Mouse (Mus musculus) midbrain, embryonic 13.5 days (tissue): ENCODE data around the gene Rap1a. TPM values are rescaled to one million over a fixed set of nuclear protein-coding genes. Genes with fewer than 3 reads are reported as not detected.

Experiments used
- ATAC-seq: fragments of 200-750 bp; cut with Nextera tagmentation; 2 replicates; pipeline ENCODE4 v1.8.0; 2017; ENCODE audit warnings: mild to moderate bottlenecking, moderate TSS enrichment, moderate library complexity
- H3K27ac ChIP-seq: fragments of 300-500 bp; sonication (generic); 2 replicates; pipeline ENCODE4 v1.5.1; 2015; ENCODE audit warnings: inconsistent platforms, mild to moderate bottlenecking, moderate library complexity
- H3K27me3 ChIP-seq: fragments of 300-500 bp; sonication (generic); 2 replicates; pipeline ENCODE4 v1.6.1; 2015; ENCODE audit warnings: mild to moderate bottlenecking, inconsistent platforms
- H3K36me3 ChIP-seq: fragments of 300-500 bp; sonication (generic); 2 replicates; pipeline ENCODE4 v1.6.1; 2015; ENCODE audit warnings: mild to moderate bottlenecking, inconsistent platforms
- H3K4me1 ChIP-seq: fragments of 300-500 bp; sonication (generic); replicated peaks from 2 replicates; pipeline ENCODE4 v1.6.1; 2015; ENCODE audit warnings: inconsistent platforms
- H3K4me2 ChIP-seq: fragments of 300-500 bp; sonication (generic); replicated peaks from 2 replicates; pipeline ENCODE4 v1.6.1; 2015; ENCODE audit warnings: moderate library complexity, mild to moderate bottlenecking, inconsistent platforms
- H3K4me3 ChIP-seq: fragments of 300-500 bp; sonication (generic); replicated peaks from 2 replicates; pipeline ENCODE4 v1.5.1; 2015; ENCODE audit warnings: mild to moderate bottlenecking, inconsistent platforms
- H3K9ac ChIP-seq: fragments of 300-500 bp; sonication (generic); replicated peaks from 2 replicates; pipeline ENCODE4 v1.6.1; 2015; ENCODE audit warnings: mild to moderate bottlenecking, inconsistent platforms
- H3K9me3 ChIP-seq: fragments of 300-500 bp; sonication (generic); 2 replicates; pipeline ENCODE4 v1.6.1; 2016; ENCODE audit warnings: mild to moderate bottlenecking, inconsistent platforms
- WGBS: fragments of 180-500 bp; shearing (Covaris S2); methylation state at CpG from one replicate; pipeline ENCODE4 v1.1.7; 2015; 5-methylcytosine and 5-hydroxymethylcytosine counted together
- polyA plus RNA-seq: library from polyadenylated mRNA; unstranded; fragments of >200 nt; fragmentation: Nextera tagmentation; extraction: Ambion mirVana; gene quantifications from 2 replicates; pipeline ENCODE4 v1.2.1, GENCODE M21; 2015

Gene Rap1a
- polyA plus RNA-seq, 1 experiment from 2014 or later, result 76.1 TPM

GRCm38 (mm10) chr3:105782406-105782805, 18.7 kb downstream of the Rap1a start:
- no peak overlapping the region for H3K4me3 ChIP-seq

GRCm38 (mm10) chr3:105777997-105778396, 23.1 kb downstream of the Rap1a start:
- Histone ChIP-seq H3K27ac (no peak overlapping the region), H3K4me3 (no peak overlapping the region), H3K9me3 (no peaks in the 10 kb centered on the region), H3K27me3 (no peaks in the 10 kb centered on the region), H3K4me2 (no peak overlapping the region), H3K9ac (no peak overlapping the region), H3K4me1 (peaks cover 4% of the 10 kb centered on the region; the same call in 1 of the 2 replicates), H3K36me3 (no peaks in the 10 kb centered on the region)
- 95% methylated on average over 3 of the region's 3 CpGs for WGBS
- no peak for ATAC-seq

More at GRCm38 (mm10) chr3:105782406-105782805, 18.7 kb downstream of the Rap1a start:
- Histone ChIP-seq H3K9ac (no peak overlapping the region), H3K4me2 (no peak overlapping the region), H3K4me1 (peaks cover 11% of the 10 kb centered on the region; the same call in 1 of the 2 replicates), H3K36me3 (no peaks in the 10 kb centered on the region; the same call in 1 of the 2 replicates), H3K27ac (no peak overlapping the region), H3K9me3 (no peaks in the 10 kb centered on the region), H3K27me3 (no peaks in the 10 kb centered on the region)
- WGBS, result 60% methylated on average over 7 of the region's 7 CpGs
- ATAC-seq, result no peak

- H3K4me3 ChIP-seq, result no peak overlapping the region
- H3K4me1 ChIP-seq, result no peaks in the 10 kb centered on the region
- ATAC-seq, result no peak
- no peak overlapping the region for H3K4me2 ChIP-seq
- H3K27ac ChIP-seq, result no peak overlapping the region
- no peak overlapping the region for H3K9ac ChIP-seq
- no peaks in the 10 kb centered on the region for H3K9me3 ChIP-seq
- no peaks in the 10 kb centered on the region for H3K27me3 ChIP-seq
- no peaks in the 10 kb centered on the region for H3K36me3 ChIP-seq
These were observed 26.6 kb downstream of the Rap1a start for GRCm38 (mm10) chr3:105774496-105774895.

GRCm38 (mm10) chr3:105771534-105771933, 29.6 kb downstream of the Rap1a start:
- H3K4me3 ChIP-seq, result no peak overlapping the region
- no peaks in the 10 kb centered on the region for H3K27me3 ChIP-seq
- H3K27ac ChIP-seq, result no peak overlapping the region
- no peak for ATAC-seq
- H3K9ac ChIP-seq, result no peak overlapping the region
- no peaks in the 10 kb centered on the region for H3K36me3 ChIP-seq
- no peaks in the 10 kb centered on the region for H3K9me3 ChIP-seq
- no peaks in the 10 kb centered on the region for H3K4me1 ChIP-seq
- no peak overlapping the region for H3K4me2 ChIP-seq

GRCm38 (mm10) chr3:105770836-105771235, 30.3 kb downstream of the Rap1a start:
- WGBS, result 94% methylated on average over 1 of the region's 1 CpGs

GRCm38 (mm10) chr3:105769380-105769779, 31.8 kb downstream of the Rap1a start:
- Histone ChIP-seq H3K4me2 (no peak overlapping the region), H3K4me3 (no peak overlapping the region), H3K9me3 (no peaks in the 10 kb centered on the region), H3K27ac (no peak overlapping the region), H3K36me3 (no peaks in the 10 kb centered on the region), H3K27me3 (no peaks in the 10 kb centered on the region), H3K4me1 (no peaks in the 10 kb centered on the region), H3K9ac (no peak overlapping the region)
- ATAC-seq, result no peak
- WGBS, result 95% methylated on average over 2 of the region's 2 CpGs

More at GRCm38 (mm10) chr3:105770836-105771235, 30.3 kb downstream of the Rap1a start:
- no peaks in the 10 kb centered on the region for H3K4me1 ChIP-seq
- no peak for ATAC-seq
- no peak overlapping the region for H3K27ac ChIP-seq
- no peak overlapping the region for H3K4me3 ChIP-seq
- H3K9me3 ChIP-seq, result no peaks in the 10 kb centered on the region
- H3K27me3 ChIP-seq, result no peaks in the 10 kb centered on the region
- H3K4me2 ChIP-seq, result no peak overlapping the region
- no peaks in the 10 kb centered on the region for H3K36me3 ChIP-seq
- no peak overlapping the region for H3K9ac ChIP-seq

- Histone ChIP-seq H3K4me2 (no peak overlapping the region), H3K36me3 (no peaks in the 10 kb centered on the region), H3K9ac (no peak overlapping the region), H3K4me1 (no peaks in the 10 kb centered on the region), H3K4me3 (no peak overlapping the region), H3K9me3 (no peaks in the 10 kb centered on the region), H3K27ac (no peak overlapping the region), H3K27me3 (no peaks in the 10 kb centered on the region)
- ATAC-seq, result no peak
- WGBS, result 90% methylated on average over 6 of the region's 6 CpGs
These were observed 32.6 kb downstream of the Rap1a start for GRCm38 (mm10) chr3:105768529-105768928.

GRCm38 (mm10) chr3:105763132-105763851, 37.8 kb downstream of the Rap1a start:
- no peaks in the 10 kb centered on the region for H3K27me3 ChIP-seq

GRCm38 (mm10) chr3:105760063-105760462, 41.1 kb downstream of the Rap1a start:
- WGBS, result 95% methylated on average over 3 of the region's 3 CpGs
- ATAC-seq, result no peak
- Histone ChIP-seq H3K36me3 (no peaks in the 10 kb centered on the region), H3K27ac (no peak overlapping the region), H3K27me3 (no peaks in the 10 kb centered on the region), H3K9me3 (no peaks in the 10 kb centered on the region), H3K4me3 (no peak overlapping the region), H3K4me1 (peaks cover 14% of the 10 kb centered on the region), H3K9ac (no peak overlapping the region), H3K4me2 (no peak overlapping the region)

More at GRCm38 (mm10) chr3:105763132-105763851, 37.8 kb downstream of the Rap1a start:
- H3K9ac ChIP-seq, result no peak overlapping the region
- no peak for ATAC-seq
- H3K9me3 ChIP-seq, result no peaks in the 10 kb centered on the region
- WGBS, result 82% methylated on average over 4 of the region's 4 CpGs
- H3K36me3 ChIP-seq, result no peaks in the 10 kb centered on the region
- no peak overlapping the region for H3K4me3 ChIP-seq
- H3K4me2 ChIP-seq, result no peak overlapping the region
- peak overlapping the region; percentile 26; the same call in 1 of the 2 replicates for H3K27ac ChIP-seq
- H3K4me1 ChIP-seq, result 0 out of 2 replicates have a peak, but pooled peaks cover 4% of the 10 kb centered on the region

GRCm38 (mm10) chr3:105758658-105759057, 42.5 kb downstream of the Rap1a start:
- no peak overlapping the region for H3K27ac ChIP-seq
- no peaks in the 10 kb centered on the region for H3K36me3 ChIP-seq
- no peak overlapping the region for H3K9ac ChIP-seq
- no peaks in the 10 kb centered on the region for H3K27me3 ChIP-seq
- 89% methylated on average over 4 of the region's 4 CpGs for WGBS
- no peak overlapping the region for H3K4me2 ChIP-seq
- H3K4me3 ChIP-seq, result no peak overlapping the region
- ATAC-seq, result no peak
- peaks cover 14% of the 10 kb centered on the region for H3K4me1 ChIP-seq
- no peaks in the 10 kb centered on the region for H3K9me3 ChIP-seq

GRCm38 (mm10) chr3:105758098-105758497, 43.0 kb downstream of the Rap1a start:
- H3K4me3 ChIP-seq, result no peak overlapping the region
- H3K9ac ChIP-seq, result no peak overlapping the region
- ATAC-seq, result no peak
- no peak overlapping the region for H3K4me2 ChIP-seq
- H3K36me3 ChIP-seq, result no peaks in the 10 kb centered on the region
- H3K27ac ChIP-seq, result no peak overlapping the region
- no peaks in the 10 kb centered on the region for H3K9me3 ChIP-seq
- H3K4me1 ChIP-seq, result peaks cover 11% of the 10 kb centered on the region
- no peaks in the 10 kb centered on the region for H3K27me3 ChIP-seq

GRCm38 (mm10) chr3:105757323-105758083, 43.6 kb downstream of the Rap1a start:
- Histone ChIP-seq H3K4me3 (no peak overlapping the region), H3K9ac (no peak overlapping the region), H3K9me3 (no peaks in the 10 kb centered on the region), H3K27ac (no peak overlapping the region), H3K27me3 (no peaks in the 10 kb centered on the region), H3K4me2 (no peak overlapping the region), H3K36me3 (no peaks in the 10 kb centered on the region), H3K4me1 (peaks cover 10% of the 10 kb centered on the region)
- WGBS, result 75% methylated on average over 6 of the region's 6 CpGs
- 0 out of 2 replicates have a peak, but pooled peaks have one; percentile 27 for ATAC-seq
